Mouse (Mus musculus) CD4-positive, CD25-positive, alpha-beta regulatory T cell, adult 2 months (primary cell): ENCODE measurements around the gene Kcnd3.

Source experiments
- DNase-seq: peaks from one replicate; pipeline ENCODE4 v3.0.0-alpha.2; 2012; ENCODE audit warnings: low read depth, low spot score

Gene Kcnd3

DNA sequence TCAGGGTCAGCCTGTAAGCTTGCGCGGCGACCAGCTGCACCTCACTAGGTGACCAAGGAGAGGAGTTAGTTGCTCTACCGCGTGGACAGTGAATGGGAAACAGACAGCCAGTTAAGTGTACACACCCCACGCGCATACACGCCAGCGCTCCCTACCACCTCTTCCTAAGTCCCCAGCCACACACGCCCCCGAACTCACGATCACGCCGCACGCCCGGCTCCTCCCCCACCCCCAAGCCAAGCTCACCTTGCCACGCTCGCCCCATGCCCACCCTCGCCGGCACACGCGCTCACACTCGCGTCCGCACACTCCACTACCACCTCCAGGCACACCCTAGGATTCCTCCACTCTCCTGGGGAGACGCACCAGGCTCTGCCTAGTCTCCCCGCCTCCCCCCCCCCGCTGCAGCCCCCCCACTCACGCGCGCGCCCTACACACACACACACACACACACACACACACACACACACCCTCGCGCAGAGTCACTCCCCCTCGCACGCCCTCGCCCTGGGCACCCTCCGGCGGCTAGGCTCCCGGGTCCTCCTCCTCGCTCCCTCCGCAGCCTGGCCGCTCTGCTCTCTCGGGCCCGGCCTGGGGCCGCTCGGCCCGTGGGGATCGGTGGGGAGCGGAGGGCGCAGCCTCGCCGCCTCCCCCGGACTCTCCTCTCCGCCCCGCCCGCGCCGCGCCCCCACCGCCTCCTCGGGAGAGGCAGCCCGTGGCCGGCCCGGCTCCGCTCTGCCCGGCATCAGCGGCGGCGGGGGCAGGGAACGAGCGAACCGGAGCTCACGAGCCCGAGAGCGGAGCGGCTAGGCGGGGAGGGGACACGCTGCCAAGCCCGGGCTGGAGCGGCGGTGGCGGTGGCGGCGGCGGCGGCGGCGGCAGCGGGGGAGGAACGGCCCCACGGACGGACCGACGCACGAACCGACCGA lies at the start of gene Kcnd3:
Kcnd3 (plus strand) TSS at position 704 of the 929 bp plus-strand sequence.
- no peak for DNase-seq

DNA sequence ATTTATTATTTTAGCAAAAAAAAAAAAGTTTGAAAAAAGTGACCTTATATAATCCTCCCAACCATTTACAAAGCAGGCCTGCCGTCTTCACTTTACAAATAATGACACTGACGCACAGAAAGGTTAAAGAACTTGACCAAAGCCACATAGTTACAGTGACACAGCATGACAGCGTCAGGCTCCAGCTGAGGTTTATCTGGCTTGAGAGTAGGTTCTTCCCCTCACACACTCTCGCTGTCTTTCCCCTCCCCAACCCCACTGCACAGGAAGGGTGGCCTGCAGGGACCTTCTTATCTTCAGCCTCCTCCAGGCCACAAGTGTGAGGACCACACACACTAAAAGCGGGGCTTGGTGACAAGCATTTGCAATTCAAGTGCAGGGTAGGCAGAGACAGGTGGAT lies 49.5 kb upstream of the Kcnd3 start:
- DNase-seq = no peak

DNA sequence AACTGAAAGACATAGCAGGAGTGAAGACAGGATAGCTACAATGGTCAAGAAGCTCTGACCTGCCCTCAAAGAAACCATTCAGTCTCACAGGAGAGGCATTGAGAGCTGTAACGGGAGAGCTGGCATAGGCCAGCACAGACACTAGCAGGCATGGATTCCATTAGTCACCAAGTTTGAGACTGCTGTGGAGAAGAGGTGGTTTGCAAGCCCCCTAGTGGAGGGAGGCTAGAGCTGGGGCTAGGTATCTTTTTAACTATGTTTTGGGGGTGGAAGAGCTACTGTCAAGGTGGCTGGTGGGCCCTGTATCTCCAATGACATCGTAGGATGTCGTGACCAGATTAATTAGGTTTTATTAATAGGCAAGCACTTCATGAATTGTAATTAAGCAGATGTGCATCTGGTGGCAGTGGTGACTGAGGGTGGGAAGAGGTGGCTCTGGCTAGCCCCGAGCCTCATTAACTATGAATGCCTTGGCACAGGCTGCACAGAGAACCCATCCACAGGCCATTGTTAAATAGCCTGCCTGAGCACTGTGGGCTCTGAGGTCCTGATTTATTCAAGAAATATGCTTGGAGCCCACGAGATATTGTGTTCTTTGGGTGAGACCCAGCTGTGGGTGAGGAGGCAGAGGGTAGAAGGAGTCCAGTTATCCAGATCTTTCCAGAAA lies 48.6 kb upstream of the Kcnd3 start:
- DNase-seq = no peak

- no peak for DNase-seq
These were observed 48.1 kb upstream of the Kcnd3 start for GRCm38 (mm10) chr3:105404077-105404446.

- DNase-seq = no peak
These were observed 46.6 kb upstream of the Kcnd3 start for GRCm38 (mm10) chr3:105405516-105405915.

GRCm38 (mm10) chr3:105406036-105406435 lies 46.1 kb upstream of the Kcnd3 start:
- DNase-seq = no peak

DNA sequence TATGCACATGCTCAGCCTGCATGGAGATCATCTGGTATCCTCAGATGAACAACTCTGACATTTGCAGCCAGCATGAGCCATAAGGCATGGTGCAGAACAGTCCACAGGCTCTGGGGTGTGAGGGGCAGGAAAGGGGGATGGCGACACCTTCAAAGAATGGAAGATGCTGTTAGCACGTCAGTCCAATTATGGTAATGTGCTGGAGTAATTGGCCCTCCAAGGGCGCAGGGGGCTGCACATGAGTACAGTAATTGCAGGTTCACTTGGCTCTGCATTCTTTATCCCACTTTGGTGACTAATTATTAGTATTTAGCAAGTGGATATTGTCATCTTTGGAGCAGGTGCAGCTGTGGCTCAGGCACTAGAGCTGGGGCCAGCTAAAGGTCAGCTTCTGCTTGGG lies 43.9 kb upstream of the Kcnd3 start:
- DNase-seq = no peak

DNA sequence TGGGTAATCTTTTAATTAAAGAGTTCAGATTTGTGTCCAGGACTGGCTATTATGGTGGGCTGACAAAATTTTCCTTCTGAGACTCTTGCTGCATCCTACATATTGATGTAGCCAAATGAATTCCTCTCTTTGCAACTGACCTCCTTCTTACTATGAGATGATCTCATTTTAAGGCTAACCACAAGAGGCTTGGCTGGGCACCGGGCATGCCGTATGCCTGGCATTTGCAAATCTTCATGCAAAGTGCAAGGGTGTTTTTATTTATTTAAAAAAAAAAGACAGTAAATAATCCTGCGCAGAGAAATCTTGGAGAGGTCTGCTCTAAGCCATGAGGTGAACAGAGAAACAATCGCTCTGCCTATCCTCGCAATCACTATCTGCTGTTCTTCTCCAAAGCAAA lies 41.3 kb upstream of the Kcnd3 start:
- DNase-seq = no peak

- DNase-seq = no peak
These were observed 40.4 kb upstream of the Kcnd3 start for GRCm38 (mm10) chr3:105411776-105412175.

DNA sequence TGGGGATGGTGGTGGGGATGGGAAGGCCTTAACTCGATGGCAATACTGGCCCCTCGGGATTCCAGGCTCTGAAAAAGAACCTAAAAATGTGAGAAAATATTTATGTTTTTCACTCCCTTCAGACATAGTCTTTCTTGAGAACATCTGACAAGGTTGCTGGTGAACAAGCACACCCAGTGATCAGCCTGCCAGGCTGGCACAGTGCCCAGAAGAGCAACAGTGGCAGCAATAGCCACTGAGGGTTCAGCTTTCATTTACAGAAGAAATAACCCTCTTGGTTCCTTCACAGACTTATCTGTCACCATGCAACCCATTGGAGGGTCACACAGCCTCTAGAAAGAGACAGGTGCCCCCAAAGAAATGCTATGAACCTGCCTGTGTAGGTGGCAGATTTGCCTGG lies 39.9 kb upstream of the Kcnd3 start:
- DNase-seq = no peak

DNA sequence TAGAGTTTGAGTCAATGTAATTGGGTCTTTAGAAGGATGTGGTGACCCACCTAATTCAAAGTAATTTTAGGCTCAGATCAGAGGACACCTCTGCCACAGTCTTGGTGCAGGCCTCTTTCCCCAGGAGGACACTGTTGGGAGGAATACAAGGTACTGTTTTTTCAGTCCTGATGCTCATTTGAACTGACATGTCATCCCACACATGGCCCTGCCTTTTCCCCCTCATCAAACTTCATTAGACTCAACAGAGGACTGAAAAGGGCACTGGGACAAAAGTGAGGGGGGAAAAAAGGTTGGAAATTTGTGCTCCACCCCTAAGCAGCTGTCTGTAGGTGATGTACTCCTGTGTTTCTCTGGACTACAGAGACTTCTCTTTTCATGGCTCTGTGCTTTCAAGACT lies 39.4 kb upstream of the Kcnd3 start:
- no peak for DNase-seq

DNA sequence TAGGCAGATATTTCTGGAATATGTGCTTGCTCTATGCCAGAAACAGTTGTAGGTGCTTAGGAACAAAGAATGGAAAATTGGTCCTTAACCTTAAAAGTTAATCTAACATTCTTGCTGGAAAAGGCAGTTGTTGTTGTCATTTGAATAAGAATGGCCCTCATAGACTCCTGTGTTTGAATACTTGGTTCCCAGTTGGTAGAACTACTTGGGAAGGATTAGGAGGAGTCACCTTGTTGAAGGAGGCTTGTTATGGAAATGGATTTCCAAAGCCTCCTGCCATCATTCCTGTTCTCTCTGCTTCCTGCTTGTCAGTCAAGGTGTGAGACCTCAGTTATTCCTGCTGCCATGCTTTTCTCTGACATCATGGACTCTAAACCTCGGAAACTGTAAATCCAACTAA lies 33.7 kb upstream of the Kcnd3 start:
- no peak for DNase-seq

- DNase-seq = no peak
These were observed 29.7 kb upstream of the Kcnd3 start for GRCm38 (mm10) chr3:105422391-105422790.

GRCm38 (mm10) chr3:105423427-105423826 lies 28.7 kb upstream of the Kcnd3 start:
- DNase-seq = no peak

GRCm38 (mm10) chr3:105428586-105428985 lies 23.5 kb upstream of the Kcnd3 start:
- DNase-seq = no peak

- DNase-seq = no peak
These were observed 15.7 kb upstream of the Kcnd3 start for GRCm38 (mm10) chr3:105436383-105436782.

DNA sequence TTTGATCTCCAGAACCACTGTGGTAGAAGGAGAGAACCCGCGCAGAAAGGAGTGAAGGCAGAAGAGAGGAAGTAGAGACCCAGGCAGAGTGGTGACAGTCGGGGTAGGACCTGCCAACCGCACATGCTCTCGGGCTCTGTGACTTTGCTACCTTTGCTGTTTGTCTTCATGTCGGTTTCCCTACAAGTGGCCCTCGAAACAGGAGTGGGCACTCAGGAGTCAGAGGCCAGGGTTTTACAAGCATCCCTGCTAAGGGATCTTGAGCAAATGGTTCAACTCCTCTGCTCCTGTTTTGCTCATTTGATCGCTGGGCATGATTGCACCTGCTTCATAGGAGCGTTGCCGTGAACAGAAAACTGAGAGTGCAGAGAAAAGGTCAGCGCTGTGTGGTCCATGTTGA lies 15.2 kb upstream of the Kcnd3 start:
- DNase-seq = no peak

DNA sequence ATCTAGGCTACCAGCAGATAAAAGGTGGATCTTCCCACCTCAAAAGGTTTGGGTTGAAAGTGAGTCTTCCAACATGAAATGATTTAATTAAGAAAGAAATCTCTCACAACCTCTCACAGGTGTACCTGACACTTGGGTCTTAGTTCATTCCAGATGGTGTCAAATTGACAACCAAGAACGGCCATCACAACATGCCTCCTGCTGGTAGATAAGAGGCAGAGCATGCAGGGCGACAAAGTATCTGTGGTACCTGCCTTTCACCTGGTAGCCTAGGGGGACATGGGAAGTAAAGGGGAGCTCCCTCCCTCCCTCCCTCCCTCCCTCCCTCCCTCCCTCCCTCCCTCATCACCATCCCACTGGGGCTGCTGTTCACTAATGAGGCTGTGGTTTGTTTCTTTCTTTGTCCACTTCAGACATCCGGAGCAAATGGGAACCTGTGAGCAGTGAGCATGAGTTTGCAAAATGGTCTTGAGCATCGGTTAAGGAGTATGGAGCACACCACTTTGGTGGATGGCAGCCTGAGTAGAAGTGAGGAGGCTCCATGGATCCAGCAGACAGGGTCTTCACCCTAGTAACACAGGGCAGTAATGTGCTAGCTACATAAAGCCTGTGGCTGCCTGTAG lies 11.1 kb upstream of the Kcnd3 start:
- no peak for DNase-seq

GRCm38 (mm10) chr3:105450641-105451470 lies 1.3 kb upstream of the Kcnd3 start:
- DNase-seq = no peak

- no peak for DNase-seq
These were observed 555 bp downstream of the Kcnd3 start for GRCm38 (mm10) chr3:105452556-105453213.
